Mouse (Mus musculus) ovary, postnatal 36 days (tissue): ENCODE data around the gene Fbxo31.

Experiments used
- DNase-seq: peaks from one replicate; pipeline ENCODE4 v3.0.0; 2022; ENCODE audit warnings: low spot score, mixed read lengths

Fbxo31 gene

GRCm38 (mm10) chr8:121551065-121551985 is 27.3 kb downstream of the Fbxo31 start:
- no peak for DNase-seq

GRCm38 (mm10) chr8:121550056-121550455 is 28.6 kb downstream of the Fbxo31 start:
- DNase-seq: no peak

GRCm38 (mm10) chr8:121547132-121547531 is 31.5 kb downstream of the Fbxo31 start:
- DNase-seq: peak; percentile 64

GRCm38 (mm10) chr8:121544936-121545335 is 33.7 kb downstream of the Fbxo31 start:
- DNase-seq: no peak

GRCm38 (mm10) chr8:121544276-121544785 is 34.3 kb downstream of the Fbxo31 start, which contains the start of gene 1700018B08Rik:
TSS of gene 1700018B08Rik (minus strand) at chr8:121544320.
- no peak for DNase-seq

- DNase-seq: no peak
These were observed 35.7 kb downstream of the Fbxo31 start for GRCm38 (mm10) chr8:121542901-121543300.

- DNase-seq: peak; percentile 2
These were observed 36.7 kb downstream of the Fbxo31 start for GRCm38 (mm10) chr8:121541862-121542261.

- no peak for DNase-seq
These were observed 46.2 kb downstream of the Fbxo31 start for GRCm38 (mm10) chr8:121532381-121532780.

- no peak for DNase-seq
These were observed 48.0 kb downstream of the Fbxo31 start for GRCm38 (mm10) chr8:121530639-121531038.

- no peak for DNase-seq
These were observed 49.8 kb downstream of the Fbxo31 start for GRCm38 (mm10) chr8:121528790-121529189.

GRCm38 (mm10) chr8:121527751-121528150 is 50.9 kb downstream of the Fbxo31 start:
- no peak for DNase-seq

- DNase-seq: no peak
These were observed 51.6 kb downstream of the Fbxo31 start for GRCm38 (mm10) chr8:121526811-121527550.

GRCm38 (mm10) chr8:121525111-121525818 is 53.3 kb downstream of the Fbxo31 start:
- DNase-seq: no peak

GRCm38 (mm10) chr8:121513429-121513828 is 65.2 kb downstream of the Fbxo31 start:
- peak; percentile 80 for DNase-seq

GRCm38 (mm10) chr8:121511751-121512150 is 66.9 kb downstream of the Fbxo31 start:
- no peak for DNase-seq
